Mouse (Mus musculus) small intestine, adult 2 months (tissue): ENCODE data around the gene Tex19.2.

Experiments used
- CTCF ChIP-seq: fragments of 200-500 bp; IDR thresholded peaks from 2 replicates; pipeline ENCODE4 v1.5.1; 2012; ENCODE audit warnings: low read depth, mild to moderate bottlenecking, control low read depth, inconsistent platforms, low read length, moderate library complexity, mixed read lengths; ENCODE audit not compliant: insufficient replicate concordance, insufficient read length; ENCODE audit errors: extremely low read depth
- POLR2A ChIP-seq: fragments of 200-500 bp; IDR thresholded peaks from 2 replicates; pipeline ENCODE4 v1.6.1; 2012; ENCODE audit warnings: low read depth, mild to moderate bottlenecking, control low read depth, inconsistent platforms, low read length, moderate library complexity

GRCm38 (mm10) chr11:121080330-121080729 is 38.1 kb downstream of the Tex19.2 start:
- TF ChIP-seq CTCF: no peak
- no peak for TF ChIP-seq POLR2A
